Mouse (Mus musculus) heart, embryonic 11.5 days (tissue): Measurements from ENCODE around the gene Gm37240. TPM values are rescaled to one million over a fixed set of nuclear protein-coding genes. Genes with fewer than 3 reads are reported as not detected.

Experiments
- ATAC-seq: fragments of 200-750 bp; cut with Nextera tagmentation; replicated peaks from 2 replicates; pipeline ENCODE4 v1.8.0; 2017; ENCODE audit warnings: moderate library complexity; ENCODE audit not compliant: insufficient number of reproducible peaks, low FRiP score, low TSS enrichment
- H3K27ac ChIP-seq: fragments of 300-500 bp; sonication (generic); 2 replicates; pipeline ENCODE4 v1.5.1; 2014; ENCODE audit warnings: mild to moderate bottlenecking, low read depth, low read length
- H3K27me3 ChIP-seq: fragments of 300-500 bp; sonication (generic); 2 replicates; pipeline ENCODE4 v1.6.1; 2014; ENCODE audit warnings: mild to moderate bottlenecking, low read length, mixed read lengths; ENCODE audit not compliant: control insufficient read depth, insufficient read depth
- H3K36me3 ChIP-seq: fragments of 300-500 bp; sonication (generic); 2 replicates; pipeline ENCODE4 v1.6.1; 2014; ENCODE audit warnings: mild to moderate bottlenecking, low read length, moderate library complexity, mixed read lengths; ENCODE audit not compliant: control insufficient read depth, insufficient read depth
- H3K4me1 ChIP-seq: fragments of 300-500 bp; sonication (generic); 2 replicates; pipeline ENCODE4 v1.6.1; 2014; ENCODE audit warnings: low read length; ENCODE audit not compliant: control insufficient read depth, insufficient read depth
- H3K4me2 ChIP-seq: fragments of 300-500 bp; sonication (generic); 2 replicates; pipeline ENCODE4 v1.6.1; 2014; ENCODE audit warnings: mild to moderate bottlenecking, moderate library complexity
- H3K4me3 ChIP-seq: fragments of 300-500 bp; sonication (generic); 2 replicates; pipeline ENCODE4 v1.5.1; 2014; ENCODE audit warnings: low read depth, low read length
- H3K9ac ChIP-seq: fragments of 300-500 bp; sonication (generic); 2 replicates; pipeline ENCODE4 v1.6.1; 2014; ENCODE audit warnings: mild to moderate bottlenecking, low read depth, low read length, moderate library complexity
- H3K9me3 ChIP-seq: fragments of 300-500 bp; sonication (generic); replicated peaks from 2 replicates; pipeline ENCODE4 v1.6.1; 2016; ENCODE audit warnings: low read length; ENCODE audit not compliant: control insufficient read depth
- WGBS: fragments of 180-500 bp; shearing (Covaris S2); extraction: QIAGEN DNeasy Blood & Tissue Kit; methylation state at CpG from one replicate; pipeline ENCODE4 v1.1.7; 2014; ENCODE audit not compliant: insufficient replicate concordance; 5-methylcytosine and 5-hydroxymethylcytosine counted together
- polyA plus RNA-seq: library from polyadenylated mRNA; unstranded; fragments of >200 nt; fragmentation: Nextera tagmentation; extraction: Ambion mirVana; gene quantifications from 2 replicates; pipeline ENCODE4 v1.2.1, GENCODE M21; 2014

Gm37240 gene
- polyA plus RNA-seq, 1 experiment from 2014 or later, result 4.5 TPM

DNA sequence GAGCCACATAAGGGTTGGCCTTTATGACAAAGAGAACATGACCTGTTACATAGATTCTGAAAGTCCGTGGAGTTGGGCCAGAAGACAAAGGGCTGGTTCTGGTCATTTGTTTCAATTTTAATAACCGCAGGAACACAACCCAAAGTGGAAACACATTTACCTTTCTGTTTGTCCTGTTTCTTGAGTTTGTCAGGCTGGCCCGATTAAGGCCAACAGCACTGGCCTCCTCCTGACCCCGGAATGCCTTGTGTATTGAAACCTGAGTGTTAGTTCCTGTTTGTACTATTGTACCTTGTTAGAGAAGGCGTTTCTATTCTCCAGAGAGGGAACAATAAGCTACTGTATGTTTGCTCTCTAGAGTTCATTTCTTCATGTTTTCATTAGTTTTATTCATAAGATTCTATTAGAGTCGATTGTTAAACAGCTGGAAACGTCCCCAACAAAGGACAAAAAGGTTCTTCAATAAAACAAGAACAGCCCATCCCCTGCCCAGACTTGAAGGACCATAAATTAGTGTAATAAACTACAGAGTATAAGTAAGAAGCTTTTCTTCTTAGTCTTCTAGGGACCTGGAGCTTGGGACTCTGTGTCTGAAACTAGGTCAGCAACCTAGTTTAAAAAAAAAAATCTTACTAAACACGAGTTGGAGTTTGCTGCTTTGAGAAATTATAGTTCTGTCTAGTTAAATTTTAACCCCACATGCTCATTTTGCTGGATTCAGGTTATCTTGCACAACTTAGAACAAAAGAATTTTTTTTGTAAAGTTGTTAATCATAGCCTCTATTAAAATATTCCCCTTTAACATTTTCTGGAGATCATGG, 1112.9 kb downstream of the Gm37240 start:
- no peak overlapping the region for H3K27ac ChIP-seq
- no peak overlapping the region for H3K4me3 ChIP-seq
- H3K4me2 ChIP-seq, result no peak overlapping the region
- no peaks in the 10 kb centered on the region for H3K27me3 ChIP-seq
- 65% methylated on average over 8 of the region's 8 CpGs for WGBS
- H3K9ac ChIP-seq, result no peak overlapping the region
- no peaks in the 10 kb centered on the region for H3K9me3 ChIP-seq
- no peaks in the 10 kb centered on the region for H3K36me3 ChIP-seq
- ATAC-seq, result no peak
- no peaks in the 10 kb centered on the region for H3K4me1 ChIP-seq

DNA sequence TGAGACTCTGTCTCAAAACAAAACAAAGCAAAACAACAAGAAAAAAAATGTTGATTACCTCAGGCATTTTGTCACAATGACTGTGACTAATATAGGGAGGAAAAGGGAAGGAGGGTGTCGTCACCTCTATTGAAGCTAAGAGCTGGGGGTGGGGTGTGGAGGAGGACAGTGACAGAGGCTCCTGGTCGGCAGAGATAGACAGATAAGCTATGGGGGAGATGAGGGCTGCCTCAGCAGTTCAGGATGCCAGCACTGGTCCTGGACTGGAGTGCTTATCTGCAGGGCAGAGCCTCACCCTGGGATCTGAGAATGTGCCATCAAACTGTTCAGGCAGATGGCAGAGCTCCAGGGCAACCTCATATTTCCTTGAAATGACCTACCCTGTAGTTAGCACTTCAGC, 1115.3 kb downstream of the Gm37240 start:
- H3K36me3 ChIP-seq, result no peaks in the 10 kb centered on the region
- H3K9me3 ChIP-seq, result no peaks in the 10 kb centered on the region
- no peaks in the 10 kb centered on the region for H3K27me3 ChIP-seq
- 27% methylated on average over 2 of the region's 2 CpGs for WGBS
- no peak overlapping the region for H3K27ac ChIP-seq
- H3K9ac ChIP-seq, result no peak overlapping the region
- H3K4me3 ChIP-seq, result no peak overlapping the region
- no peak for ATAC-seq
- H3K4me1 ChIP-seq, result no peaks in the 10 kb centered on the region
- H3K4me2 ChIP-seq, result no peak overlapping the region

DNA sequence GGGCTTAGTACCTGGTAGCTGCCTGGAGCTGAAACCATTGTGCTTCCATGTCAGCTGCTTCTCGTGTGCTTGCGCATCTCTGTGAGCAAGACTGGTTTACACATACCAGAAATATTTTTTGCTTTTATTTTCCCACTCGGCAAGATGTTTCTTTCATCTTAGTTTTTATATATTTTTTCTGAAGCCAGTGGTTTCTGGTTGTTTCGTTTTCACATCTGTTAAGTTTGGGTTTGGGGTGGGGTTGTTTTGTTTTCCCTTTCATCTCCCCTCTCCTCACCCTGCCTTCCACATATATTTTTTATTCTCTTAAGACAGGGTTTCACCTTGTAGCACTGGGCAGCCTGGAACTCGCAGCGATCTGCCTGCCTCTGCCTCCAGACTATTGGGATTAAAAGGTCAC, 1116.8 kb downstream of the Gm37240 start:
- Histone ChIP-seq H3K4me2 (no peak overlapping the region), H3K9me3 (no peaks in the 10 kb centered on the region), H3K4me3 (no peak overlapping the region), H3K9ac (no peak overlapping the region), H3K27me3 (no peaks in the 10 kb centered on the region), H3K4me1 (no peaks in the 10 kb centered on the region), H3K36me3 (no peaks in the 10 kb centered on the region), H3K27ac (no peak overlapping the region)
- no peak for ATAC-seq
- 87% methylated on average over 6 of the region's 6 CpGs for WGBS

DNA sequence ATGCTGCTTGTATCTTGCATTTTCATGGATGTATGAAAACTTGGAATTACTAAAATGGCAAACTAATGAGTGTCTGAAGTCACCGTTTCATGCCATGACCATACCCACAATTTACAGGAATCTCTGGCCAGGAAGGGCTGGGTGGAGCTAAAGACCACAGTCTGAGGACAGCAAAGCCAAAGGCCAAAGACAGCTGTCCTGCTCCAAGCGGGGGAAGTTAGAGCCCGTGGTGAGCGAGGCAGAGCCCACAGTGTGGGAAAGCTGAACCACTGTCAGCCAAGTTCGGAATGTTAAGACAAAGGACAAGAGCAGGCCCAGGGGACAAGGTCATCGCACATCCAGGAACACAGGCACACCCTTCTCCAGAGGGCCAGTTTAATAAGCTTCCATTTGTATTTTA, 1117.9 kb downstream of the Gm37240 start:
- H3K9ac ChIP-seq, result no peak overlapping the region
- H3K4me3 ChIP-seq, result no peak overlapping the region
- WGBS, result 75% methylated on average over 6 of the region's 6 CpGs
- H3K9me3 ChIP-seq, result no peaks in the 10 kb centered on the region
- H3K27ac ChIP-seq, result no peak overlapping the region
- no peak overlapping the region for H3K4me2 ChIP-seq
- H3K27me3 ChIP-seq, result no peaks in the 10 kb centered on the region
- H3K4me1 ChIP-seq, result no peaks in the 10 kb centered on the region
- no peaks in the 10 kb centered on the region for H3K36me3 ChIP-seq
- no peak for ATAC-seq

DNA sequence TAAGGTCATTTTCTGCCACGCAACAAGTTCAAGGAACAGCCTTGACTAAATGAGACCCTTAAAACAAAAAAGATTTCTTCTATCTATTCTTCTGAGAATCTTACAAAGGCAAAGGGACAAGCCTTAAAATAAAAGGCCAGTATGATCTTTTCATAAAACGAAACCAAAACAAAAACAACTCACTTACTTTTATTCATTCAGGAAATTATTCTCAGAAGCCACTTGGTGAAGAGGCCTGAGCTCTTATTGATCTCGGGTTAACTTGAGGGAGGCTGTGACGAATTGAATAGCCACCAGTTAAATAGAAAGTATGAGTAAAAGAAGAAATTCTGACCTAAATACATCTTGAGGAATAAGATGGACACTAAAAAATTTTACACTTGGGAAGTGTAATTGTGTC, 1118.4 kb downstream of the Gm37240 start:
- Histone ChIP-seq H3K27me3 (no peaks in the 10 kb centered on the region), H3K27ac (no peak overlapping the region), H3K4me1 (no peaks in the 10 kb centered on the region), H3K4me3 (no peak overlapping the region), H3K9me3 (no peaks in the 10 kb centered on the region), H3K36me3 (no peaks in the 10 kb centered on the region), H3K9ac (no peak overlapping the region), H3K4me2 (no peak overlapping the region)
- no peak for ATAC-seq
- 77% methylated on average over 4 of the region's 4 CpGs for WGBS

DNA sequence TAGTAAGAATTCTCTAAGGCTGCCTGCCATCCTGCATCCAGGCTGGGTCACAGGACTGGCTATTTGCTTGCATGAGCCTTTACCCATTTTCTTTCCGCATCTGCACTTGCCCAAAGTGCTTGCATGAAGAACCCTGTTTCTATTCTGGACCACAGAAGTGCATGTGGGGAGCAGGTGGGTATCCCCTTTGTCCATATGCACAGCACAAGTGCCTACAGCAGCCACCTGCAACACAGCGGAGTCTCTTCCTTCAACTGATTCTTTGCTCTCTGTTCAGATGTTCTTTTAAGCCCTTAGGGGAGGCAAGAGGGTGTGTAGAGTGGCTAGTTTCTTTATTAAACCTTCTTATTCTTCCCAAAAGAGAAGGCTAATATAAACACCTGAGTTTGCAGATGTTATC, 1133.5 kb downstream of the Gm37240 start:
- Histone ChIP-seq H3K4me1 (no peaks in the 10 kb centered on the region), H3K27ac (no peak overlapping the region), H3K9me3 (no peaks in the 10 kb centered on the region), H3K36me3 (no peaks in the 10 kb centered on the region), H3K27me3 (no peaks in the 10 kb centered on the region), H3K9ac (no peak overlapping the region), H3K4me2 (no peak overlapping the region), H3K4me3 (no peak overlapping the region)
- WGBS, result 83% methylated on average over 2 of the region's 2 CpGs
- ATAC-seq, result no peak

DNA sequence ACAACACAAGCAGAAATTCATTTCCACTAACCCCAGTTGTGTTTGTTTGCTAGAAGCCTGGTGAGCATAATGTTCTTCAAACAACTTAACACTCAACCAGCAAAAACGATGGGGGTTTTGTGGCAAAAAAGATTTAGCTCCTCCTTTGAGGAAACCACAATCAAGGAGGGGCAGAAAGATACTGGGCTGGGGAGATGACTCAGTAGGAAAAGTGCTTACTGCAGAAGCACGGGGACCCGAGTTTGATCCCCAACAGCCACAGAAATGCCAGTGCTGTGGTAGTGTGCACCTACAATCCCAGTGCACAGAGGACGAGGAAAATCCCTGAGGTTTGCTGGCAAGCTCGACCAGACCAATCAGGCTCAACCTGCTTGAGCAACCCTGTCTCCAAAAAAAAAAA, 1138.1 kb downstream of the Gm37240 start:
- 53% methylated on average over 5 of the region's 5 CpGs for WGBS
- Histone ChIP-seq H3K4me2 (no peak overlapping the region), H3K36me3 (no peaks in the 10 kb centered on the region), H3K4me1 (peaks cover 7% of the 10 kb centered on the region; the same call in 1 of the 2 replicates), H3K9me3 (no peaks in the 10 kb centered on the region), H3K9ac (no peak overlapping the region), H3K27me3 (0 out of 2 replicates have a peak, but pooled peaks cover 8% of the 10 kb centered on the region), H3K4me3 (no peak overlapping the region), H3K27ac (no peak overlapping the region)
- ATAC-seq, result no peak

DNA sequence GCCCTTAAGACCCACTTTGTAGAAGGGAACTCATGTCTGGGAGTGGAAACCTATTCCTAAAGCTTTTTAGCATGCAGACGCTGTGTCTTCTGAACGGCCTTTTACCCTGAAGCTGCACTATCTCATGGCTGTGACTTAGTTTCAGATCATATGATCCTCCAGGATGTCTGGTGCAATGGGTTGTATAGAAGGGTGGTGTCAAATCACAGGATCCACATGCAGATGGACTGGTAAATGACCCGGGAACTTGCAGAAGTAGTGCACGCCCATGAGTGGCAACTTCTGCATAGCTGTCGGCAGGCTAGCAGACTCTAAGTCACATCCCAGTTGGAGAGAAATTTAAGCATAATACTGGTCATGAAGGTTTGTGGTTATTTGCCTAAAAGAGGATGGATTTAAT, 1139.2 kb downstream of the Gm37240 start:
- WGBS, result 80% methylated on average over 5 of the region's 5 CpGs
- ATAC-seq, result no peak
- H3K9ac ChIP-seq, result no peak overlapping the region

More for the DNA sequence above, 1139.2 kb downstream of the Gm37240 start:
- Histone ChIP-seq H3K9me3 (no peaks in the 10 kb centered on the region), H3K4me3 (no peak overlapping the region), H3K27ac (no peak overlapping the region), H3K4me1 (peaks cover 7% of the 10 kb centered on the region; the same call in 1 of the 2 replicates), H3K27me3 (0 out of 2 replicates have a peak, but pooled peaks cover 8% of the 10 kb centered on the region), H3K4me2 (no peak overlapping the region), H3K36me3 (no peaks in the 10 kb centered on the region)
